Mouse (Mus musculus): ENCODE data around the gene Adgrg6.

Adgrg6 gene

GRCm38 (mm10) chr10:14495204-14495603, 50.3 kb downstream of the Adgrg6 start:
- DNase-seq (ENCODE audit: extremely low read depth, insufficient read length, low spot score) = no peak

- DNase-seq (ENCODE audit: extremely low read depth, insufficient read length, low spot score) = peak; percentile 4
These were observed 53.6 kb downstream of the Adgrg6 start for GRCm38 (mm10) chr10:14491838-14492237.

GRCm38 (mm10) chr10:14483257-14483656, 62.2 kb downstream of the Adgrg6 start:
- no peak for DNase-seq (ENCODE audit: extremely low read depth, insufficient read length, low spot score)

- DNase-seq (ENCODE audit: extremely low read depth, insufficient read length, low spot score) = no peak
These were observed 63.0 kb downstream of the Adgrg6 start for GRCm38 (mm10) chr10:14482483-14482882.

GRCm38 (mm10) chr10:14480928-14481327, 64.5 kb downstream of the Adgrg6 start:
- no peak for DNase-seq (ENCODE audit: extremely low read depth, insufficient read length, low spot score)

GRCm38 (mm10) chr10:14476393-14476792, 69.1 kb downstream of the Adgrg6 start:
- DNase-seq (ENCODE audit: extremely low read depth, insufficient read length, low spot score) = no peak

- DNase-seq (ENCODE audit: extremely low read depth, insufficient read length, low spot score) = no peak
These were observed 69.8 kb downstream of the Adgrg6 start for GRCm38 (mm10) chr10:14475641-14476040.

GRCm38 (mm10) chr10:14474541-14475305, 70.7 kb downstream of the Adgrg6 start:
- no peak for DNase-seq (ENCODE audit: extremely low read depth, insufficient read length, low spot score)

- no peak for DNase-seq (ENCODE audit: extremely low read depth, insufficient read length, low spot score)
These were observed 74.4 kb downstream of the Adgrg6 start for GRCm38 (mm10) chr10:14471039-14471550.

GRCm38 (mm10) chr10:14468623-14469022, 76.8 kb downstream of the Adgrg6 start:
- no peak for DNase-seq (ENCODE audit: extremely low read depth, insufficient read length, low spot score)

- DNase-seq (ENCODE audit: extremely low read depth, insufficient read length, low spot score) = peak; percentile 13
These were observed 81.5 kb downstream of the Adgrg6 start for GRCm38 (mm10) chr10:14463796-14464511.

- no peak for DNase-seq (ENCODE audit: extremely low read depth, insufficient read length, low spot score)
These were observed 84.4 kb downstream of the Adgrg6 start for GRCm38 (mm10) chr10:14460933-14461514.

GRCm38 (mm10) chr10:14460252-14460932, 85.1 kb downstream of the Adgrg6 start:
- no peak for DNase-seq (ENCODE audit: extremely low read depth, insufficient read length, low spot score)

- no peak for DNase-seq (ENCODE audit: extremely low read depth, insufficient read length, low spot score)
These were observed 85.6 kb downstream of the Adgrg6 start for GRCm38 (mm10) chr10:14459819-14460218.

GRCm38 (mm10) chr10:14459330-14459729, 86.1 kb downstream of the Adgrg6 start:
- DNase-seq (ENCODE audit: extremely low read depth, insufficient read length, low spot score) = no peak

- DNase-seq (ENCODE audit: extremely low read depth, insufficient read length, low spot score) = no peak
These were observed 91.0 kb downstream of the Adgrg6 start for GRCm38 (mm10) chr10:14454481-14454880.

GRCm38 (mm10) chr10:14451811-14452210, 93.6 kb downstream of the Adgrg6 start:
- DNase-seq (ENCODE audit: extremely low read depth, insufficient read length, low spot score) = peak; percentile 4

- DNase-seq (ENCODE audit: extremely low read depth, insufficient read length, low spot score) = no peak
These were observed 95.4 kb downstream of the Adgrg6 start for GRCm38 (mm10) chr10:14450073-14450472.

- no peak for DNase-seq (ENCODE audit: extremely low read depth, insufficient read length, low spot score)
These were observed 99.7 kb downstream of the Adgrg6 start for GRCm38 (mm10) chr10:14445590-14446291.

- no peak for DNase-seq (ENCODE audit: extremely low read depth, insufficient read length, low spot score)
These were observed 104.4 kb downstream of the Adgrg6 start for GRCm38 (mm10) chr10:14440860-14441579.
